Mouse (Mus musculus) Patski (cell line): ENCODE measurements around the gene Mgat4b. TPM values are rescaled to one million over a fixed set of nuclear protein-coding genes. Genes with fewer than 3 reads are reported as not detected.
"Not testable (repeated sequence)": the region's sequence is repeated elsewhere in the genome, so short reads cannot be mapped to it uniquely, and the experiment has no call there.

ENCODE experiments used
- ATAC-seq: fragments of 100-300 bp; one replicate; pipeline ENCODE4 v1.8.0; 2021
- CTCF ChIA-PET: fragments of 350-600 bp; sonication (Branson Sonifier 250); formaldehyde crosslinking; loops from one replicate; lab custom pipeline; 2022; ENCODE audit warnings: inconsistent platforms; lab: Charles Lee
- POLR2A ChIA-PET: fragments of 350-600 bp; sonication (Branson Sonifier 250); formaldehyde crosslinking; loops from one replicate; lab custom pipeline; 2022; ENCODE audit warnings: antibody characterized with exemption, inconsistent platforms; lab: Charles Lee
- DNase-seq: peaks from one replicate; pipeline ENCODE4 v3.0.0-alpha.2; 2011; ENCODE audit warnings: low read depth, low spot score
- H3K27me3 ChIP-seq: fragments of 371-371 bp; one replicate; pipeline ENCODE4 v1.5.1; 2021
- CTCF ChIP-seq: fragments of 100-300 bp; IDR thresholded peaks from one replicate; pipeline ENCODE4 v1.5.1; 2021
- in situ Hi-C: fragments of 300-500 bp; cut with MboI; formaldehyde crosslinking; loops from 3 replicates; pipeline ENCODE4 v1.11.1; 2018; ENCODE audit warnings: low pct_unique_long_range_greater_than_20kb, mixed read lengths
- polyA plus RNA-seq: library from polyadenylated mRNA; unstranded; gene quantifications from one replicate; pipeline ENCODE4 v1.2.3, GENCODE M21; 2021

Mgat4b gene
- polyA plus RNA-seq, result 200 TPM

DNA sequence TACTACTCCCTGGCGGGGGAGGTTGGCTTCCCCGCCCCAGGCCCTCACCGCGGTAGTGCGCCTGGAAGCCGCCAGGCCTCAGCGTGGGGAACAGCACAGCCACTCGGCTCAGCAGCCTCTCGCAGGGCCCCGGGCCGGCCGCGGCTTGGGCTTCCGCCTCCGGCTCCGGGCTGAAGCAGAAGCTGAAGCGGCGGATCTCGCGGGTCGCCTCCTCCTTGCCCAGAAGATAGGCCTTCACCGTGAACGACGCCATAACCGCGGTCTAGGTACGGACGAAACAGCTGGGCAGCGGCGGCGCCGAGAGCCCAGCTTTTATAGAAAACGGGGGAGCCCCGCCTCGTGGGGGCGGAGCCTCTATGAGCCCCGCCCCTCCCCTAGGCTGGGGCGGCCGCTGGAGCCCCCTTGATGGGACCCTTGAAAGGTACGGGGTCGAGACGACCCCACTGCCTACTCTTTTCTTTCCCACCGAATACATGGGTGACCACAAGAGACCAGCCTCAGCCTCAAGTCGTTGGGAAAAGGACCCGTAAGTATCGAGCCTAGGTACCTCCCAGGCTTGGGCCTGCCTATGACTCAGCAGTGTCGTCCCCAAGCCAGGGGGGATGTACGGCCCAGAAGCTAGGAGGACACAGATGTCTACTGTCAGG lies at the start of gene Mgat4b, which contains the start of gene Sqstm1:
Gene Mgat4b, plus strand, starts transcription at position 386 of the 647 bp plus-strand sequence.
Gene Sqstm1, minus strand, starts transcription at position 323 of the 647 bp plus-strand sequence.
- TF ChIP-seq CTCF, result no peak
- in situ Hi-C loops, result no loop called here
- ChIA-PET POLR2A (interaction anchor here (0.5 to 4.8 kb wide), 9 partner anchors 8 to 213 kb away, joined by 3 to 60 read pairs (median 3); no protein-coding TSS in a partner anchor), CTCF (interaction anchor here (1.5 to 2.0 kb wide), 2 partner anchors 10 to 14 kb away, joined by 5 to 10 read pairs; no protein-coding TSS in a partner anchor)
- no peak for DNase-seq
- peak; percentile 32 for ATAC-seq
- no peaks in the 10 kb centered on the region for H3K27me3 ChIP-seq

DNA sequence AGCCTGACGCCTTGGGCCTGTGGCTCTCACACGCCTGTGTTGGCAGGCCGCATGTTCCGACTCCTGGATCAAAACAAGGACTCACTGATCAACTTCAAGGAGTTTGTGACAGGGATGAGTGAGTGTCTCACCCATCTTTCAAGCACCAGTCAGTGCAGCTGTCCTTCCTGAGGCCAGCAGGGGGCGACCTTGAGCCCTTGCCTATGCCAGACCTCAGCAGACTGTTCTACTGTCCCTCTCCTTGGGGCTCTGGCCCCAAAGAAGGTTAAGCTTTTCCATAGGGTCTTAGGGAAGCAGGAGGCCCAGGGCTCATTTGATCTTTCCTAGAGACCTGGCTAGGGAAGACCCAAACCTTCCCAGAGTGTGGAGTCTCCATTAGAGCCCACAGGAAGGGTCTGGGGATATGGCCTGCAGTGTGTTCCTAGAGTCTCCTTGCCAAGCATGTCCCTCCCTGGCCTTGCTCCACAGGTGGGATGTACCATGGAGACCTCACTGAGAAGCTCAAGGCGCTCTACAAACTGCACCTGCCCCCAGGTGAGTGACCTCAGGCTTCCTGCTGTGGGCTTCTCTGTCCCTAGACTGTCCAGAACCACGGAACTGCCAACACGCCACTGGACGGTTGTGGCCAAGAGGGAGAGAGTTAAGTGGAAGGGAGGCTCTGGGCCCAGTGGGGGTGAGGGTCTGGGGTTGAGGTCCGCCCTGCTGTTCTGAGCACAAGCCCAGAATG lies 48.9 kb upstream of the Mgat4b start:
- ChIA-PET POLR2A (interaction anchor here (0.6 to 1.2 kb wide), 4 partner anchors 14 to 64 kb away, joined by 3 read pairs; partner anchors contain the start of genes Mgat4b and Sqstm1), CTCF (interaction anchor here (0.7 to 3.2 kb wide), 18 partner anchors 9 to 77 kb away, joined by 3 to 23 read pairs (median 6); partner anchors contain the start of gene Mrnip)
- peak; percentile 96 for TF ChIP-seq CTCF
- in situ Hi-C loops, result loop anchor here (5.0 kb wide), 1 partner anchor 66 kb away; no protein-coding TSS in a partner anchor
- peak; percentile 63 for ATAC-seq
- no peaks in the 10 kb centered on the region for H3K27me3 ChIP-seq
- DNase-seq, result peak; percentile 10

DNA sequence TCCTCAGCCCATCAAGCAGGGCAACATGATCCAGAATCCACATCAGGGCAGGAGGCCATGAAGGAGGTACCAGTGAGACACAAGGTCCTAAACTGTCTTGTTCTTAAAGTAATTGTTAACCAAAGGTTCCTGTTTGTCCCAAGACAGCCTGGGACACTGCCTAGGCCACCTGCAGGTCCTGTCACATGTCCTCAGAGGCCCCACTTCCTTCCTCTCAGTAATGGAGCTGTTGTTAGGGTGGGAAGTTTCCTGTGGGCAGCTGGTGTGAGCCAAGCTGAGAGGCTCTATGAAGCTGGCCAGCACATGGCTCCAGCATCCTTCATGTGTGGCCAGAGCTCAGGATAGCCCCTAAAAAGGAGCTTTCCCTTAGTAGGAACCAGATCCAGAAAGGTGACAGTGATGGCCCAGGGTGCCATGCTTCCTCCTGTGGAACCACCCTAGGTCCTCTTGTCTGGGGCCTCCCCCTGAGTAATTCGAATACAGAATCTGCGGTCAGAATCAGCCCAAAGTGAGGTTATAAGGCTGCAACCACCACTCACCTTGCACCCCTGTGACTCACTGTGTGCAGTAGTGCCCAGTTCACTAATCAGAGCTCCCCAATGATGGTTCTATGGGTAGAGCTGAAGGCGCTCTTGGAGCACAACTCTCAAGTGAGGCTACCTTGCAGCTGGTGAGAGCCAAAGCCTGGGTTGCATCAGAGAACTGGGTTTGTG lies 48.2 kb upstream of the Mgat4b start:
- POLR2A ChIA-PET, result interaction anchor here (0.6 to 1.2 kb wide), 5 partner anchors 14 to 64 kb away, joined by 3 read pairs; partner anchors contain the start of genes Mgat4b and Sqstm1
- no peak for DNase-seq
- TF ChIP-seq CTCF, result no peak
- CTCF ChIA-PET, result interaction anchor here (0.7 to 3.2 kb wide), 15 partner anchors 10 to 77 kb away, joined by 3 to 23 read pairs (median 7); partner anchors contain the start of gene Mrnip
- no peaks in the 10 kb centered on the region for H3K27me3 ChIP-seq
- in situ Hi-C loops, result loop anchor here (5.0 kb wide), 1 partner anchor 65 kb away; no protein-coding TSS in a partner anchor
- ATAC-seq, result no peak

DNA sequence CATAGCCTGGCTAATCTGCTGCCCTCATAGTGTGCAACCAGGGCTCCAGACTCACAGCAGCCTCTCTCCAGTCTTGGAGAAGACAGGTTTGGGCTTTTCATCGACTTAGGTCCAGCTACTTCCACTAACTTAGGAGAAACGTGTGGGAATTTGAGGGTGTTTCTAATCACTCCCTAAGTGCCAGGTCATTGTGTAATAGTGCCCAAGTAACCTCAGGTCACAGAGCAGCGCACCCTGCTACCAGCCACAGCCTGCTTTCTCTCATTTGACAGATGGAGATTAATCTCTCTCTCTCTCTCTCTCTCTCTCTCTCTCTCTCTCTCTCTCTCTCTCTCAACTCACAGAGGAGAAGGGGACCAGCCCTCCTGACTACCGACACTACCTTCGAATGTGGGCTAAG lies 42.3 kb upstream of the Mgat4b start:
- ATAC-seq, result no peak
- no peak for DNase-seq
- CTCF ChIA-PET, result interaction anchor here (1.1 kb wide), 1 partner anchor 14 kb away, joined by 4 read pairs; no protein-coding TSS in a partner anchor
- in situ Hi-C loops, result no loop called here
- TF ChIP-seq CTCF, result no peak
- no peaks in the 10 kb centered on the region for H3K27me3 ChIP-seq
- POLR2A ChIA-PET, result interaction anchor here (0.7 kb wide), 1 partner anchor 39 kb away, joined by 6 read pairs; no protein-coding TSS in a partner anchor

DNA sequence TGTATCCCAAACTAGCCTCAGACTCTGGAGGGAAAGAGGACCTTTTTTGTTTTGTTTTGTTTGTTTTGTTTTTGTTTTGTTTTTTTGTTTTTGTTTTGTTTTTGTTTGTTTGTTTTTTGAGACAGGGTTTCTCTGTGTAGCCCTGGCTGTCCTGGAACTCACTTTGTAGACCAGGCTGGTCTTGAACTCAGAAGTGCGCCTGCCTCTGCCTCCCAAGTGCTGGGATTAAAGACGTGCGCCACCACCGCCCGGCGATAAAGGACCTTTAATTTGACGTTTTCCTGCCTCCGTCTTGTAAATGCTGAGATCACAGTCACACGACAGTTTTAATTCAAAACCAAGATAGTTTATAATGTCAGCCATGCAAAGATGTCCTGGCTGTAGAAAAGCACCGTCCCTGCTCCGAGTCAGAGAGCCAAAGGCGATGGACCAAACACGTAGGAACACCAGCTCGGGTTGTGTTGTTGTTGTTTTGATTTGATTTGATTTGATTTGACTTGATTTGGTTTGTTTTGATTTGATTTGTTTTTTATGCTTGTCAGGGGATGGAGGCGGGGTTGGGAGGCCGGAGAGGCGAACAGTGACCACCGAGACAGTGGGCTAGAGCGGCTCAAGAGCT lies 36.5 kb upstream of the Mgat4b start, which contains the start of gene Mrnip:
Gene Mrnip, plus strand, starts transcription at position 334 of the 619 bp plus-strand sequence.
- not testable (repeated sequence) for DNase-seq, H3K27me3 ChIP-seq
- CTCF ChIA-PET, result interaction anchor here (5.1 kb wide), 1 partner anchor 12 kb away, joined by 23 read pairs; no protein-coding TSS in a partner anchor
- in situ Hi-C loops, result loop anchor here (5.0 kb wide), 1 partner anchor 193 kb away; no protein-coding TSS in a partner anchor
- POLR2A ChIA-PET, result interaction anchor here (0.7 to 1.4 kb wide), 4 partner anchors 9 to 39 kb away, joined by 3 read pairs; no protein-coding TSS in a partner anchor
- ATAC-seq, result peak; percentile 11

DNA sequence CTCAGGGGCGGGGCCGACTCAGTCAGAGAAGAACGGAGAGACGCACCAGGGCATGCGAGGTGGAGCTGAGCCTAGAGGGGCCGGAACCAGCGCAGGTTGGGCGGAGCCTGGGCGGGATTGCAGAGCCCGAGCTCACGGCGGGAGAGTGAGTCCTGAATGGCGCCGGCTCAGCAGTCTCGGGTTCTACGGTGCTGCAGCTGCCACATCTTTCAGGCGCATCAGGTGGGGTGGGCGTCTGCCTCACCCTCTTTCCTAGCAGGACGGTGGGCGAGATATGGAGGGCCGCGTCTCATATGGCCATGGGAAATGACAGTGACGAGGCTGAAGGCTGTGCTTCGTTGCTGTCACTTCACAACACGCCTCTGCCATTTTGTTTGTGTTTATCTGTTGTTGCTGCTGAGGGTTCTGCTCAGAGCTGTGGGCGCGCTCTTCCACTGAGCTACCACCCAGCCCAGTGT lies 35.9 kb upstream of the Mgat4b start:
- POLR2A ChIA-PET, result interaction anchor here (1.0 to 1.4 kb wide), 2 partner anchors 10 to 38 kb away, joined by 3 read pairs; no protein-coding TSS in a partner anchor
- DNase-seq (peak; percentile 76), ATAC-seq (peak; percentile 96)
- no peaks in the 10 kb centered on the region for H3K27me3 ChIP-seq
- CTCF ChIA-PET, result interaction anchor here (5.1 kb wide), 1 partner anchor 13 kb away, joined by 23 read pairs; no protein-coding TSS in a partner anchor
- in situ Hi-C loops, result loop anchor here (5.0 kb wide), 1 partner anchor 193 kb away; no protein-coding TSS in a partner anchor
- TF ChIP-seq CTCF, result no peak

DNA sequence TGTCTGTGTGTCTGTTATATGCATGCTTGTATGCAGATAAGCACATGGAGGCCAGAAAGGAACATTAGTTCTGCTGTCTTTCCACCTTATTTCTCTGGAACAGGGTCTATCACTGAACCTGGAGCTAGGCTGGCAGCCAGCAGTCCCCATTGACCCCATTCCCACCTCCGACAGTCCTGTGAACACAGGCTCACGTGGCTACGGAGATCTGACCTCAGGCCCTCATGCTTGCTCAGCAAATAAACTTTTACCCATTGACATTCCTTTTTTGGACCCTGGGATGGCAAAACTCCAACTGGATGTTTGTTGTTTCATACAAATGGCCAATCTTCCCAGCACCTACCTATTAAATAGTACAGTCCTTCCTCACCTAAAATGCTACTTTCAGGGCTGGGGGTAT lies 34.3 kb upstream of the Mgat4b start:
- ATAC-seq (no peak), DNase-seq (no peak)
- CTCF ChIA-PET, result interaction anchor here (1.0 to 5.1 kb wide), 5 partner anchors 10 to 46 kb away, joined by 3 to 23 read pairs (median 4); no protein-coding TSS in a partner anchor
- no peaks in the 10 kb centered on the region for H3K27me3 ChIP-seq
- in situ Hi-C loops, result no loop called here
- POLR2A ChIA-PET, result no interaction called here
- TF ChIP-seq CTCF, result no peak

DNA sequence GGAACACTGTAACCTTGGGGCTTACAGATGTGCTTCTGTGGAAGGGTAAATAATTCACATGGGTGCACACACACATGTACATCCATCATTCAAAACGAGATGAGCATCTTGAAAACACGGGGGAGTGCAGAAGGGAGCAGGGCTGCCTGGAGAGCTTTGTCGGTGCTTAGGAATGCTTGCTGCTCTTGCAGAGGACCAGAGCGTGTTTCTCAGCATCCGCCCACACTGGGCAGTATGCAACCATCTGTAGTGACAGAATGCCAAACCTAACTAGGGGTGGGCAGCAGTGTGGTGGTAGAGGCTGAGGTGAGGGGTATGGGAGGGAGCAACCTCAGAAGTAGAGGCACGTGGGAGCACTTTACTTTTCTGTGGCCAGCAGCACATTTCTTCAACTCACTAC lies 33.6 kb upstream of the Mgat4b start:
- CTCF ChIA-PET, result interaction anchor here (1.0 to 5.1 kb wide), 4 partner anchors 11 to 47 kb away, joined by 3 to 23 read pairs (median 4); no protein-coding TSS in a partner anchor
- no peaks in the 10 kb centered on the region for H3K27me3 ChIP-seq
- in situ Hi-C loops, result no loop called here
- POLR2A ChIA-PET, result no interaction called here
- DNase-seq (no peak), ATAC-seq (peak; percentile 14)
- TF ChIP-seq CTCF, result no peak
